Mouse (Mus musculus): ENCODE measurements at regions not wholly inside any gene's neighbourhood (a gene's known extent, or its start where the extent isn't known, plus 50 kb on each side); places are given as distances from the start of the nearest gene placed in this dataset.

DNA sequence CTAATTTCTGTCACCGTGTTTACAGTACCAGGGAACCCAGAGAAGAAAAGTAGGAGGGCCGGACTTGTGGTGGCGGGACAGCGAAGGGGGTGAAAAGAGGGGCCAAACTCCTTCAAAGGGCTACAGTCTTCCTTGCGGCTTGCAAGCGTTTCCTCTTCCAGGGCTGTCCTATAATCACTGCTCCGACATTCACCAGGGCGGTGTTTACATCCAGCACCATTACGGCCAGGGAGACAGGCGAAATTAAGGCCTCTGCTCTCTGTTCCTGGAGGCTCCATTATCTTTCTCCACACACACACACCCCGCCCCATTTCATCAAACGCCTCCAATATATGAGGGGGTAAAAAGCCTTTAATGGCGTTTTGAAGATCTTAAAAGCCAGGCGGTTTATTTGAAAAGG is 162.8 kb upstream of the Tbx3 start:
- DNase-seq (ENCODE audit: low spot score), result no peak

DNA sequence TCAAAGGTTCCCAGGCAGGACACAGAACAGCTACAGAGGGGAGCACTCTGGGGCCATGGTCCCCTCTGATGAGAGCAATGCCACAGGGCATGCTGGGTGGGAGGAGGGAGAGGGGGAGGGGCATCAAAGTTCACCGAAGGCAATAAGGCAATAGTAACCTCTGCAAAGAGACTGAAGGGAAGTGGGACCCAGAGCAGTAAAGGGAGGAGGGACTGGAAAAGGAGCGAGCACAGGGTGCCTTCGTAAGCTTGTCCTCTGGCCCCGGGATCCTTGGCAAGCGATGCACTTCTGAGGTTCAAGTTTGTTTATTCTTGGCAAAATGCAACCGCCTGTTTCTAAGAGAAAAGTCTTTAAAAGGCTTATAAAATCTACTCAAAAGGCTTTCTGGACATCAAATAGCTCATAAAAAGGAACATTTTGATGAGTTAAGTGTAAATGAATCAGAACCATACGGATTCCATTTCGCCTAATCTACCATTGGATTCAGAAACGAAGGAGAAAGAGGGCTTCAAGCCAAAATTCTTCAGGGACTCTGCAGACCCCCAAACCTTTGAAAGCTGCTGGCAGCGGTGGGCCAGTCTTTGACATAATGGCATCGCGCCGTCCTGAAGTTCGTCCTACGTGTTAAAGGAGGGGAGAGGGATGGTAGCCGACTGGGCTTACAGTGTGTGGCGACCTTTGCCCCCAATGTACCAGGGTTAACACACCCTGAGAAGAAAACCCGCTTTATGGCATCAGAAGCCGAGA is 151.8 kb upstream of the Tbx3 start:
- DNase-seq (ENCODE audit: low spot score), result no peak

DNA sequence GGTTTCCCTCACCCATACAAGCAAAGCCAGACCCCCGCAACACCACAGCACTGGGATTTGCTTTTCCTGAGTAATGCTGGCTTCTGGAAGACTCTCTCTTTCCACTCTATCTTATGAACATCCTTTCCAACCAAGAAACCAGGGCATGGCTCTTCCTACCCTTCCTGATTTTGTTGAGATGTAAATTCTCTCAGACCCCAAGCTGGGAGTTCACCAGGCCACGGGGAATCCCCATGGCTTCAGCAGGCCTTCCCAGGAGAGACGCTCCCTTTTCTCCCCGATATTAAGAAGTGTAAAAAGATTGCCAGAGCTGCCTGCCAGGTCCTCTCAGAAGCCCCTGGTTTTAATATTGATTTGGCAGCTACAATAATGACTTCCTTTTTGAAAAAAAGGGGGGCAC is 146.3 kb upstream of the Tbx3 start:
- DNase-seq (ENCODE audit: low spot score), result no peak

DNA sequence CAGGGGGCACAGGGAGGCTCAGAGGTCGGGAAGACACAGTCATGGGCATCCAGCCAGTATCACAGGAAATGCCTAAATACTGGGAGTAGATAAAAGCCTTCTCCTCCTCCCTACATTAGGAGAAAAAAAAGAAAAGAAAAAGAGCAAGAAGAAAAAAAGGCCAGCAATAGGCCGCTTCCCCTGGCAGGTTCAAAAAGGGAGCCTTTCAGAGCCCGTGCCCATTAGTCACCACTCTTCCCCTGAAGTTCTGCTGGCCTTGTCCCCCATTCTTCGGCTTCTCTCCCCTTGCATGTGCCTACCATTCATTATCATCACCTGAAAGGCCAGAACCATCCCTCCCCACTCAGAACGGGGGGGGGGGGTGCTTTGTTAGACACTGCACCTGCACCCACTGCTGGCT is 144.5 kb upstream of the Tbx3 start:
- no peak for DNase-seq (ENCODE audit: low spot score)

DNA sequence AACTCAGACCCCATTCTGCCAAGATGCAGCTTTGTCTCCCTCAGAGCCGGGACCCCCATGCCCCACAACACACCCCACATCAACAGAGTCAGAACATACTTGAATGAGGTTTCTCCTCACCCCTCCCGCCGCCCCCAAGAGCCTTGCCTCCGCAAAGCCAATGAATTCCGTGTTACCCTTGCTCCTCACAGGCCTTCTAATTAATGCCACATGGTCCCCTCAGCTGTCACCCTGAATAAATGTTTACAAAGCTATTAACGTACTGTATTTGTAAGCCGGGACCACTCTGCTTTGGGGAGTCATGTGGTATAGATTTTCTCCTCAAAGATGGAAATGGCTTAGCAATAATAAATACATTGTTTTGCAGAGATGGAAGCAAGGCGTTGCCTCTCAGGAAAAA is 140.5 kb upstream of the Tbx3 start:
- DNase-seq (ENCODE audit: low spot score), result no peak

DNA sequence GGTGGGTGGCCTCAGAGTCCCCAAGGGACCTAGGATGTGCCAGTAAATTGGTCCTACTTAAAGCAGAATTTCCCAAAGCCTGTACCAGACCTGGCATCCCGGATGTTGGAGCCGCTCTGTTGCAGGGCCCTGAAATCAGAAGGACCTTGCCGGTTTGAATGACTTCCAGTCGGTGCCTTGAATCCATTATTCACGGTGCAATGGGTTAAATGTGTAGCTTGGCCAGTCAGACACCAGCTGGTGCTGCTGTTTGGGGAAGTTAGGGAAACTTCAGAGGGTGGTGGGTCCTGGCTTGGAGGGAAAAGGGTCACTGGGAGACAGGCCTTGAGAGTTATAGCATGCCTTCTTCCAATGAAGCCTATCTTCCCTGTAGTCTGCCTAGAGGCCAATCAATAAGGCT is 135.5 kb upstream of the Tbx3 start:
- no peak for DNase-seq (ENCODE audit: low spot score)

DNA sequence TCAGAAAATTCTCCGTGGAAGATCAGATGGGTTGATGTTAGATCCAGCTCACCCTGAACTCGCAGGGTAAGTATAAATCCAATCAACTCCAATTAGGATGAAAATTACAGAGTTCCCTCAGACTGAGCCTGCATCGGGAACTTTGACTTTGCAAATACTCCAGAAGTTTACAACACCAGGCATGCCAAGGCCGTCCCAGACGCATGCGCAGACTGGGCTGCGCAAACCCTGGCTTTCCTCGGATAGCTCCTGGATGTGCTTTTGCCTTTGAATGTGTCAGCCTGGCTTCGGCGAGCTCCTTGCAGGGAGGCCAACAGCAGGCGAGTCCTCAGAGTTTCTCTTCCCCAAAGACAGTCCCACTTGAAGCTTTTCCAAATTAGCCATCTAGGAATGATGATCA is 127.6 kb upstream of the Tbx3 start:
- peak; percentile 53 for DNase-seq (ENCODE audit: low spot score)

DNA sequence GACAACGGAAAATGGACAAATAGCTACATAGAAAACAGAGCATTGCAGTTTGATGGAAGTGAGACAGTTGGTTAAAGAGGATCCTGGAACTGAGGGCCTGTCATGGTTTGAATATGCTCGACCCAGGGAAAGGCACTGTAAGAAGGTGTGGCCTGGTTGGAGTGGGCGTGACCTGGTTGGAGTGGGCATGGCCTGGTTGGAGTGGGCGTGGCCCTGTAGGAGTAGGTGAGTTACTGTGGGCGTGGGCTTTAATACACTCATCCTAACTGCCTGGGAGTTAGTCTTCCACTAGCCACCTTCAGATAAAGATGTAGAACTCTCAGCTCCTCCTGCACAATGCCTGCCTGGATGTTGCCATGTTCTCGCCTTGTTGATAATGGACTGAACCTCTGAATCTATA is 126.8 kb upstream of the Tbx3 start:
- DNase-seq (ENCODE audit: low spot score), result no peak

DNA sequence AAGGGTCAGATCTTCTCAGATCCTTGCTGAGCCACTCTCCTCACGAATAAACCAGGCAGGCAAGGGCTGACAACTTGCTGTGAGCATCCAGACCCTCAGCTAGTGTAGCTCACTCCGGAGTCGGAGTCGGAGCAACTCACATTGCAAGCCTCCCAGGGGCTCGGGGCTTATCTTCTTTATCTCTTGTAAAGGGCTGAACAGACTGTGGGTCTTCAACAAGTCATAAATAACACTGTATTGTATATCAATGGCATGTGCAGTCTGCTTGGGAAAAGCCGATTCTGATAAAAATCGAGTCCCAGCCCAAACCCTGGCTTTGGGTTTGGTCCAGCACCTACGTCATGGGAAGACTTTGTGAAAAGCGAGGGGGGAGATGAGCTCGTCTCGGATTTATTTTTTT is 125.8 kb upstream of the Tbx3 start:
- DNase-seq (ENCODE audit: low spot score), result no peak

DNA sequence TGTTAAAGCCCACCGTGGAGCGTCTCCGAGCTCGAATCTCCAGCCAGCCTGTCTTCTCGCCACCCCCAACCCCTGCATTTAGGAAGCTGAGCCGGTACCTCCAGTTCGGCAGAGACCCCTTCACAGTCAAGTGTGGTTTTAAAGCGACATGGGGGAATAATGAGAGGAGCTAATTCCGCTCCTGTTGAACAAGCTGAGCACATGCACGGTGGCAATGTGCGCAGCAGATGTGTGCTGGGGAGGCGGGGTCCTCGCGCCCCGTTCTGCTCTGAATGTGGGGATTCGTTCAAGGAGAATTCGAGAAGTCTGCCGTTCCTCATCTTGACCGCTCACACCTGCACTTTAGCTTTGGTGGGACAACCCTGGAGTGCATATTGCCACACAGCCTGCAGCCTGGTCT is 123.4 kb upstream of the Tbx3 start:
- no peak for DNase-seq (ENCODE audit: low spot score)

DNA sequence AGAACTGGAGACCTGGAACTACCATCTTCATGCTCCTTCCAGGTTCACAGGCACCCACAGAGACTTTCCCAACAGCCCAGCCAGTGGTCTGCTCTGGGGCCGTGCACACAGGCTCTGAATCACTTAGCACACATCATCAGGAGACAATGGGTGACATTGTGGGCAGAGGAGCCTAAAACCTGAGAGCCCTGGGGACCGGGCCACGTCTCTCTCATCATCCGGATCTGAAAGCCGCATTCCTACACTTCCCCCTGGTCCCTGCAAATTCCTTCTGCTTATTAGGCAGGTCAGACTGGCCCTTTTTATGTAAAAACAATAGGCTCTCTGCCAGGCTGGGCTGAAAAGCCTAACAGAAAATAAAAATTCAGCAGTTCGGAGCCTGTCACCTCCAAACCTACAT is 119.6 kb upstream of the Tbx3 start:
- no peak for DNase-seq (ENCODE audit: low spot score)

DNA sequence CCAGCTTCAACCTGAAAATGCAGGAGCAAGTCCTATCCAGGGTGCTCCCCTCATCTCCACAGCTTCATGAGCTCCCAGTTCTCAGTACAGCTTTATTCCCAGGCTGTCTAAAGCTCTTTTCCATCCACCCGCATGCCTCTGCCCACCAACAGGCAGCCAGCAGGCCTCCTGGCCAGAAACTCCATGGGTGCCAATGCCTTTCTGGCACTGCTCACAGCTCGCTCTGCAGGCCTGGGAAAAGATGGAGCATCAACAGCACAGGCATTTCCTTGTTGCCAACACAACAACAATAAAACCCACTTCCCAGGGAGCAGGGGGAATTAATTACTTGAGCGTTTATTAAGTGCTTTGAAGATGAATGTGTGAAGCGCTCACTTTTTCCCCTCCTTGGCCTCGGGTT is 117.0 kb upstream of the Tbx3 start:
- no peak for DNase-seq (ENCODE audit: low spot score)

DNA sequence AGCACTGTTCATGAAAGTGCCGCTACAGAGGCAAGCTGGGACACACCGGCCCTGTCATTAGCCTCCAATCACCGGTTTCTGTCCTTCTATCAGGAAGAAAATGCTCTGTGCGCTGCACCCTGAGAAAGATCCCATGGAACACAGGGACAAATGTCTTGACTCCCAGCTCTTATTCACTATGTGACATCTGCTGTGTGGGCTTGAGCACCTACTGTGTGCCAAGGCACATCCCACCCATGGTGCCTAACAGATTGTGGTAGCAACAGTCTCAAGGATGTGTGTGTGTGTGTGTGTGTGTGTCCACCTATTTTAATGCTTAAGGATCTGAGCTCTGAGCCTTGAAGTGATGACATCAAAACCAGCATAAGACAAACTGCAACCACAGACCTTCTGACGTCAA is 113.4 kb upstream of the Tbx3 start:
- DNase-seq (ENCODE audit: low spot score), result no peak

DNA sequence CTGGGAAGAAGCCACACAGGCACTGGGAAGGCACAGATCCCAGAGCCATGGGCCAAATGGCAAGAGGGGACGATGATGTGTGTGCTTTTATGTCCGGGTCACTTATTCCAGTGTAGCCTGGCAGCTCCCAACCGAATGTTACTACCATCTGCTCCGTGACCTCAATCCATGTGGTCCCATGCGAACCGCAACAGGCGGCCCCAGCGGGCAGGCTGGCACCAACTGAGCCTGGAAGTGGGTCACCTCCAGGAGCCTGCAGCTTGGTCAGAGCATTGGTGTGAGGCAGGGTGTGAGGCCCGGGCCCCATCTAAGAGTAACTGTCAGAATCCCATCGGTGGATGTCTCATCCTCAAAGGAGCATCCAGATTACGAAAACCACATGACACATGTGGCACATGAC is 110.8 kb upstream of the Tbx3 start:
- no peak for DNase-seq (ENCODE audit: low spot score)

DNA sequence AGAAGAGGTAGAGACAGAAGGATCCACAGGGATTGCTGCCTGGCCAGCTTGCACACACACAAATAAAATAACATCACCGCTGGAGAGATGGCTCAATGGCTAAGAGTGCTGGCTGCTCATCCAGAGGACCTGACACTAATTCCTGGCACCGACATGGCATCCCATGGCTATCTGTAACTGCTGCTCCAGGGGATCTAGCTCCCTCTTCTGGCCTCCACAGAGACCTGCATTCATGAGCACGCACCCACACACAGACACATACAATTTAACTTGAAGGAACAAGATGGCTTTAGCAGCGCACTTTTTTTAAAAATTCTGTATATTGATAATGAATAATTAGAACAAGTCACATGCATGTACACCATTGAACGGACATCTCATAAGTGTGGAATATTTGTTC is 110.1 kb upstream of the Tbx3 start:
- no peak for DNase-seq (ENCODE audit: low spot score)

DNA sequence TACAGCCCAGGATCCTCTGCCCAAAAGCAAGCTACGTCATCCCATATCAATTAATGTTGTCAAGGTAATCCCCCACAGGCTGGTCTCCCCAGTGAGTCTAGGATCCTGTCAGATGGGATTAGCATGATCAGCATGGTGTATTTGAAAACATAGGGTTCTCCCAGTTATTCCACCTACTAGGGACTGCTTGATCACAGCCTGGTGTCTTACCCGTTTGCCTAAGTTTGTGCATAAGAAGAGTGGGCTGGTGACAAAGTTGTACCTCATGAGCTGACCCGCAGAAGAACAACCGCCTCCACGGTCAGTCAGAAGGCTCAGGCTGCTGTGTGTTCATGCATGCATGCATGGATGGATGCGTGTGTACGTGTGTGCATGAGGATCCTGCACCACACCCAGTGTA is 108.9 kb upstream of the Tbx3 start:
- no peak for DNase-seq (ENCODE audit: low spot score)

DNA sequence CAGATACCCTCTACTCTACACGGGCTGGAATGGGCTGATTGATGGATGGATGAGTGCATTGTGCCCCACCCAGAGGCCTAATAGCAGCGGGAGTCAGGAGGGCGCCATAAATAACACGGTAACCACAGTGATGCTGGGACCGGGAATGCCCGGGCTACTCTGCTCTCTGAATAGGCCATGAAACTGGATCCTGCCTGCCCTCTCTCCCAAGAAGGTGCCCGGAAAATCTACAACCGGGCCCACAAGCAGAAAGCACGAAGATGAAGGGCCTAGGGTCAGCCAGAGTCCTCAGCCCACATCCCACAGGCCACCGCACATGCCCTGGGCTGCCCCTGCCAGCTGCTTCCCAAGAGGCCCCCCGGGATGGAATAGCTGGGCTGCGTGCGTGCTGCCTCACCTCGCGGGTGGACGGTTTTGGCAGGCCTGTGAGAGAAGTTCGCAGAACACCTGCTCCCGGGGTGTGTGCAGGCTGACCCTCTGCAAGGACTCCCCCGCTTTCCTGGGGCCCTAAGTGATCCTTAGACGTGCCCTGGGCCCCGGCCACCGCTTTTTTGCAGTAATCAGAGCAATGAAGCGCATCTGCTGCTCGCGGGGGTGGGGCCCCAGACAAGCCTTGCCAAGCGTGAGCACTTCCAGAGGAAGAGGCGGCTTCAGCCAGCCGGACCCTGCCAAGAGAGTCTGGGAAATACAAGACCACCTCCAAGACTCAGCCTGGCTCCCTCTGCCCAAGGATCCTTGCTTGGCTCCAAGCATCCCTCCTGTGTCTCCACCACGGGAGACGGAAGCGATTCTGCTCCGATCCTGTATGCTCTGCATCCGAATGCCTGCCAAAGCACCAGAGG is 106.7 kb upstream of the Tbx3 start:
- DNase-seq (ENCODE audit: low spot score), result peak; percentile 44

DNA sequence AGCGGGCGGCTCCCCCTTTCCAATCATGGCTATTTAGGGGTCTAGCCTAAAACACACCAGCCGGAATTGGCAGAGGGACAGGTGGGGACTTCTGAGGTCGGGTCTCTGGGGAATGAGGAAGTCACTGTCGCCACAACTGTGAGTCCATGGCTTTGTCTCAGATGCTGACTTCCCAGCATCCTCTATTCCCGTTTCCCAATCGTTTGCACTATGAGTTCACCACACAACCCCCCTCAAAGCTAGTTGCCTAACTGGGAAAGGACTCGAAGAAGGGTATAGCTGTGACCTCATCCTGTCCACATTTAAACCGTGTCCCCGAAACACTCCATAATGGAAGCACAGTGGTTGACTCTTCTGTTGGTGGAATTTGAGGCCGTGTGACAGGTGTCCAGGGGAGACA is 102.8 kb upstream of the Tbx3 start:
- DNase-seq (ENCODE audit: low spot score), result no peak

DNA sequence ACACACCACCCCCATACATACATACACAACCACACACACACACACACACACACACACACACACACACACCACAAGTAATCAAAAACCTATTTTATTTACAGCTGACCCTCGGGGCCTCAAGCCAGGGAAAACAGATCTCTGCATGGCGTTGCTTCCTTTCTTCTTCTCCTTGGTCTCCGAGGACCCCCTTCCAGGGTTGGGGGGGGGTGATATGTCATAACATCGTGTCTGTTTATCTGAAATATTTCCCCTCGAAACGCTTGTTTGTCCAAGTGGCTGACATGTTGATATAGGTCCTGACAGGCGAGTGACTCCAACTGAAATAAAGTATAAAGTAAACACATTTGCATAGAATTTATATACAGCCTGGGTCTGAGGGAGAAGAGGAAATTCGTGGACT is 100.4 kb upstream of the Tbx3 start:
- DNase-seq (ENCODE audit: low spot score), result no peak

DNA sequence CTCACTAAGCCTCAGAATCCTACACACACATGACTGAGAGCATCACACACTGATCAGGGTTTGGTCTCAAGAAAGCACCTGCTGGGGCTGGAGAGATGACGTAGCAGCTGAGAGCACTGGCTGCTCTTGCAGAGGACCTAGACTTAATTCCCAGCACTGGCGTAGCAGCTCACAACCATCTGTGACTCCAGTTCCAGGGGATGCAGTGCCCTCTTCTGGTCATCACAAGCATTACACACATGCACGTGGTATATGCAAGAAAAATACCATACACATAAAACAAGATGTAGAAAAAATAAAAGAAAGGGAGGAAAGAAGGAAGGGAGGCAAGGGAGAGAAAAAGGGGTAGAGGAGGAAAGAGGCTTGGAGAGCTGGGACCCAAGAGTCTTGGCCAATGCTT is 98.8 kb upstream of the Tbx3 start:
- no peak for DNase-seq (ENCODE audit: low spot score)

DNA sequence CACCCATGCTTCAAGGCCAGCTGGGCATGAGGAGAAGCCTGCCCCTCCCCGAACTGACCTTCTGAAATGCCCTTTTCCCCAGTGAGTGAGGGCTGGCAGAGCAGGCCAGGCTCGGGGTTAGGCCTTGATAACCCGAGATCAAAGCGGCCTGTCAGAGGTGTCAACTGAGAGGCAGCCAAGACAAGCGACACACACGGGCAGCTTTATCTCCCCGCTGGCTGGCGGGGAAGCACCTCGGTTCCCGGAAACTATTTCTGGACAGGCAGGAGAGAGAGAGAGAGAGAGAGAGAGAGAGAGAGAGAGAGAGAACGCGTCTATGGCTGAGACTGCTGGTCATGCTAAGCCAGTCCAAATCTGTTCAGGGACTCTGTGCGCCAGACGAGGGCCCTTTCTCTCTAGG is 95.3 kb upstream of the Tbx3 start:
- no peak for DNase-seq (ENCODE audit: low spot score)

DNA sequence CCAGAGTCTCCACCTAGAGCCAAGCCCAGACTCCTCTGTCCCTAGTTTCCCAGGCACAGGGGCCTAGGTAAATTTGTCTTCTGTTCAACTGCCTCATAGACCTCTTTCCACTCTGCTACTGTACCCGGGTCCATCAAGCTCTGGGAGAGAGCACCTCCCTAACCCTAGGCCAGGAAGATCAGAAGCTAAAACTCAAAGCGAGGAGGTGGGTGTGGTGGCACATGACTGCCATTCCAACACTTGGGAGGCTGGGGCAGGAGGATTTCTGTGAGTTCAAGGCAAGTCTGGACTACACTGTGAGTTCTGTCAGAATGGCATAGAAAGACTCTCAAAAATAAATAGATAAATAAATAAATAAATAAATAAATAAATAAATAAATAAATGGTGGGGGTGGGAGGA is 91.2 kb upstream of the Tbx3 start:
- DNase-seq (ENCODE audit: low spot score), result no peak

DNA sequence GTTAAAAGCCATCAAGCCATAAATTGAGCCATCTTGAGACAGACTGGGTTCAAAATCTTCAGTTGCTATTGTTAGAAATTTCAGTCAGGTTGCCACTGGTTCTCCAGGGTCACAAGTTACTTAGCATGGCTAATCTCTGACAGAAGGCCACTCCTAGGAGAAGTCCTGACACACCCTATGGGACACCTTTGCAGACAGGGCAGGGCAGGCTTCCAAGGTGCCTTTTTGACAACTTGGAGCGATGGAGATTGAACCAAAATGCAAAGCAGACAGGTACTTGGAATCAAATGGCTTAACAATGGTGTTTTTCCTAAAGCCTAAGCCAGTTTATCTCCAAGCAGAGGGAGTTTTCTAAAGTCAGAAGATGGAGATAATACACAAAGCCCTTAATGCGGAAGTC is 90.7 kb upstream of the Tbx3 start:
- no peak for DNase-seq (ENCODE audit: low spot score)

DNA sequence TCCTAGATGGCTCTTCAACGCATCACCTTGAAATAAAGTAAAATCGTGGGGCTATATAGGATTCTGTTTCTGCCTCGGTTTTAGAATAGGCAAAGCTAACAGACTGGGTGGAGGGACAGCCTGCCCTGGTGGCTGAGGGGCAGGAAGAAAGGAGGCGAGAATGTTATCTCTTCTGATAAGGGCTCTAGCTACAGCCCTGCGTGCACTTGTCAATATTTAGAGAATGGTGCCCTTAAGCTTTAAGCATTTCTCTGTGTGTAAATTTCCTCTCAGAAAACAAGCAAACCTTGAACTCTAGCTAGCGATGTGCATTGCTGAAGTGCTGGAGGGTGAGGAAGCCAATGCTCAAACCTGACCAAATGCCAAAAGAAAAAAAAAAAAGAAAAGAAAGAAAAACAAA is 90.1 kb upstream of the Tbx3 start:
- no peak for DNase-seq (ENCODE audit: low spot score)
